Mouse (Mus musculus) hindbrain, embryonic 15.5 days (tissue): ENCODE results near the gene Kat6b. TPM values are rescaled to one million over a fixed set of nuclear protein-coding genes. Genes with fewer than 3 reads are reported as not detected.
"Not testable (repeated sequence)": the region's sequence is repeated elsewhere in the genome, so short reads cannot be mapped to it uniquely, and the experiment has no call there.

Source experiments
- ATAC-seq: fragments of 200-750 bp; cut with Nextera tagmentation; 2 replicates; pipeline ENCODE4 v1.8.0; 2017; ENCODE audit warnings: low read depth, moderate number of reproducible peaks, moderate TSS enrichment; ENCODE audit not compliant: low FRiP score
- H3K27ac ChIP-seq: fragments of 300-500 bp; sonication (generic); replicated peaks from 2 replicates; pipeline ENCODE4 v1.5.1; 2015; ENCODE audit warnings: mild to moderate bottlenecking, inconsistent platforms
- H3K27me3 ChIP-seq: fragments of 300-500 bp; sonication (generic); 2 replicates; pipeline ENCODE4 v1.6.1; 2015; ENCODE audit warnings: control low read depth, inconsistent platforms
- H3K36me3 ChIP-seq: fragments of 300-500 bp; sonication (generic); 2 replicates; pipeline ENCODE4 v1.6.1; 2015; ENCODE audit warnings: control low read depth, inconsistent platforms
- H3K4me1 ChIP-seq: fragments of 300-500 bp; sonication (generic); replicated peaks from 2 replicates; pipeline ENCODE4 v1.6.1; 2015; ENCODE audit warnings: control low read depth, inconsistent platforms
- H3K4me2 ChIP-seq: fragments of 300-500 bp; sonication (generic); 2 replicates; pipeline ENCODE4 v1.6.1; 2015; ENCODE audit warnings: moderate library complexity, mild to moderate bottlenecking, inconsistent platforms
- H3K4me3 ChIP-seq: fragments of 300-500 bp; sonication (generic); 2 replicates; pipeline ENCODE4 v1.5.1; 2015; ENCODE audit warnings: mild to moderate bottlenecking, inconsistent platforms
- H3K9ac ChIP-seq: fragments of 300-500 bp; sonication (generic); 2 replicates; pipeline ENCODE4 v1.6.1; 2015; ENCODE audit warnings: inconsistent platforms
- H3K9me3 ChIP-seq: fragments of 300-500 bp; sonication (generic); 2 replicates; pipeline ENCODE4 v1.6.1; 2016; ENCODE audit warnings: control low read depth, inconsistent platforms
- WGBS: fragments of 180-500 bp; shearing (Covaris S2); methylation state at CpG from one replicate; pipeline ENCODE4 v1.1.7; 2015; 5-methylcytosine and 5-hydroxymethylcytosine counted together
- polyA plus RNA-seq: library from polyadenylated mRNA; unstranded; fragments of >200 nt; fragmentation: Nextera tagmentation; extraction: Ambion mirVana; gene quantifications from 2 replicates; pipeline ENCODE4 v1.2.1, GENCODE M21; 2015

Kat6b gene
- polyA plus RNA-seq, 1 experiment from 2014 or later = 17.6 TPM

DNA sequence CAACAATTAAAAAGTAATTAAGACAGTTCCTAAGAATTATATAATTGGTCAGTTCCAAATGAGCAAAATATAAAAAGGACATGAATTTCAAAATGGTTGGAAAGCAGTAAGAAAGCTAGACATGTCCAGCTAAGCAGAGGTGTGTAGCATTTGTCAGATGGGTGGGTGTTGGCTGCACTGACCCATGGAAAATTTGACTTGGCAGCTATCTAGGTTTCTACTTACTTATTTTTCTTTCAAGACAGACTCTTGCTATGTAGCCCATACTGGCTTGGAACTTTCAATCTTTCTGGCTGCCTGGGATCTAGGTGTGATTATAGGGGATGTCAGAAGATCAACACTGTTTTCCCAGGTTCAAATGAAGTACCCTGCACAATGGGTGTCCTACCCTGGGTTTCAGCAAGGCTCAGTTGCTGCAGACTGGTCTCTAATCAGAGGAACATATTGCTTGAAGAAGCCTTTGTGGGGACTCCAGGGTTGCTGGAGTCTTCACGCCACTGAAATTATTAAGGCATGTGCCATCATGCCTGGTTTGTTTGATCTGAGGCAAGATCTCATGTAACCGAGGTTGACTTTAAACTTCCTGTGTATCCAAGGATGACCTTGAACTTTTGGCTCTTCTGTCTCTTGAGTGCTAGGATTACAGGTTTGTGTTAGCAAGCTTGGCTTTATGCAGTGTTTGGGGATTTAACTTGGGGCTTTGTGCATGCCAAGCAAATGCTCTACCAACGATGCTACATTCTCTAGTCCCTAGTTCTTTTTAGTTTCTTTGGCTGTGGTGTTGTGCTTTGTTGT lies 28.1 kb downstream of the Kat6b start:
- 79% methylated on average over 3 of the region's 3 CpGs for WGBS
- Histone ChIP-seq H3K36me3 (no peaks in the 10 kb centered on the region), H3K9ac (no peak overlapping the region), H3K27me3 (no peaks in the 10 kb centered on the region), H3K4me1 (0 out of 2 replicates have a peak, but pooled peaks cover 3% of the 10 kb centered on the region), H3K27ac (no peak overlapping the region), H3K4me3 (no peak overlapping the region), H3K4me2 (no peak overlapping the region), H3K9me3 (no peaks in the 10 kb centered on the region)
- ATAC-seq = no peak

- Histone ChIP-seq H3K36me3 (no peaks in the 10 kb centered on the region), H3K27ac (no peak overlapping the region), H3K27me3 (no peaks in the 10 kb centered on the region), H3K4me2 (no peak overlapping the region), H3K9ac (no peak overlapping the region), H3K4me1 (no peaks in the 10 kb centered on the region), H3K9me3 (no peaks in the 10 kb centered on the region), H3K4me3 (no peak overlapping the region)
- ATAC-seq = no peak
- 87% methylated on average over 6 of the region's 6 CpGs for WGBS
Measured at GRCm38 (mm10) chr14:21511438-21511837, 30.2 kb downstream of the Kat6b start.

- Histone ChIP-seq H3K27me3 (no peaks in the 10 kb centered on the region), H3K9me3 (no peaks in the 10 kb centered on the region), H3K4me1 (peaks cover 1% of the 10 kb centered on the region), H3K4me2 (no peak overlapping the region), H3K9ac (no peak overlapping the region), H3K27ac (no peak overlapping the region), H3K36me3 (peaks cover 11% of the 10 kb centered on the region), H3K4me3 (no peak overlapping the region)
- 96% methylated on average over 5 of the region's 5 CpGs for WGBS
- no peak for ATAC-seq
Measured at GRCm38 (mm10) chr14:21515505-21515904, 34.3 kb downstream of the Kat6b start.

- no peak overlapping the region for H3K4me3 ChIP-seq
- no peaks in the 10 kb centered on the region for H3K27me3 ChIP-seq
- no peak for ATAC-seq
- H3K27ac ChIP-seq = no peak overlapping the region
- no peaks in the 10 kb centered on the region for H3K9me3 ChIP-seq
- no peak overlapping the region for H3K4me2 ChIP-seq
- peaks cover 27% of the 10 kb centered on the region for H3K4me1 ChIP-seq
- 85% methylated on average over 3 of the region's 3 CpGs for WGBS
- no peak overlapping the region for H3K9ac ChIP-seq
- peaks cover 11% of the 10 kb centered on the region for H3K36me3 ChIP-seq
Measured at GRCm38 (mm10) chr14:21519307-21519706, 38.1 kb downstream of the Kat6b start.

DNA sequence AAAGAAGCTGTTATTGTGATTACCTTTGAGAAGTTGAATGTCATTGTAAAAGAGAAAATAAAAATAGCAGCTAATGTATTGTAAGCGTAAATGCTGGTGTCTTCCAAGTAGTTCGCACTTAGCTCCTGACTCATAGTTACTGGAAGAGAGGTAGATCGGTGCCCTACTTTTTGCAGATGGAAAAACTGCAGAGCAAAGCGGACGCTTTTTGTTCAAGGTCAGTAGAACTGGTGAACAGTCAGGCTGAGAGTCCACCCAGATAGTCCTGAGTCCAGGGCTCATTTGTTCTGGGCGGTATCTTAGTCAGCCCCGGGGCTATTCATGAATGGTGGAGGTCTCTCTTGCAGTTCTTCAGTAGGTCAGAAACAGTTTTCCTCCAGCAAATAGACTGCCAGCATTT lies 39.3 kb downstream of the Kat6b start:
- 86% methylated on average over 7 of the region's 7 CpGs for WGBS
- H3K4me2 ChIP-seq = no peak overlapping the region
- H3K36me3 ChIP-seq = peaks cover 11% of the 10 kb centered on the region
- H3K9me3 ChIP-seq = no peaks in the 10 kb centered on the region
- no peaks in the 10 kb centered on the region for H3K27me3 ChIP-seq
- no peak overlapping the region for H3K27ac ChIP-seq
- H3K4me3 ChIP-seq = no peak overlapping the region
- H3K4me1 ChIP-seq = peaks cover 31% of the 10 kb centered on the region
- H3K9ac ChIP-seq = no peak overlapping the region
- ATAC-seq = no peak

- H3K4me3 ChIP-seq, H3K4me2 ChIP-seq, H3K27ac ChIP-seq, H3K9ac ChIP-seq, H3K9me3 ChIP-seq, ATAC-seq, H3K27me3 ChIP-seq: not testable (repeated sequence)
- Histone ChIP-seq H3K36me3 (peaks cover 11% of the 10 kb centered on the region), H3K4me1 (peaks cover 36% of the 10 kb centered on the region)
- WGBS = 88% methylated on average over 4 of the region's 4 CpGs
Measured at GRCm38 (mm10) chr14:21521496-21521895, 40.3 kb downstream of the Kat6b start.

- 87% methylated on average over 16 of the region's 16 CpGs for WGBS
- Histone ChIP-seq H3K27ac (no peak overlapping the region), H3K4me1 (peaks cover 40% of the 10 kb centered on the region), H3K36me3 (peaks cover 3% of the 10 kb centered on the region; the same call in 1 of the 2 replicates), H3K4me3 (no peak overlapping the region), H3K9ac (no peak overlapping the region), H3K27me3 (no peaks in the 10 kb centered on the region), H3K9me3 (no peaks in the 10 kb centered on the region), H3K4me2 (no peak overlapping the region)
- no peak for ATAC-seq
Measured at GRCm38 (mm10) chr14:21522312-21522978, 41.2 kb downstream of the Kat6b start.

GRCm38 (mm10) chr14:21523234-21523633 lies 42.0 kb downstream of the Kat6b start:
- H3K27me3 ChIP-seq = no peaks in the 10 kb centered on the region
- no peak overlapping the region for H3K4me2 ChIP-seq
- no peak overlapping the region for H3K9ac ChIP-seq
- H3K4me1 ChIP-seq = peaks cover 48% of the 10 kb centered on the region
- H3K27ac ChIP-seq = peak overlapping the region; percentile 23
- no peak for ATAC-seq
- H3K36me3 ChIP-seq = no peaks in the 10 kb centered on the region
- H3K9me3 ChIP-seq = no peaks in the 10 kb centered on the region
- no peak overlapping the region for H3K4me3 ChIP-seq
- 59% methylated on average over 9 of the region's 9 CpGs for WGBS

DNA sequence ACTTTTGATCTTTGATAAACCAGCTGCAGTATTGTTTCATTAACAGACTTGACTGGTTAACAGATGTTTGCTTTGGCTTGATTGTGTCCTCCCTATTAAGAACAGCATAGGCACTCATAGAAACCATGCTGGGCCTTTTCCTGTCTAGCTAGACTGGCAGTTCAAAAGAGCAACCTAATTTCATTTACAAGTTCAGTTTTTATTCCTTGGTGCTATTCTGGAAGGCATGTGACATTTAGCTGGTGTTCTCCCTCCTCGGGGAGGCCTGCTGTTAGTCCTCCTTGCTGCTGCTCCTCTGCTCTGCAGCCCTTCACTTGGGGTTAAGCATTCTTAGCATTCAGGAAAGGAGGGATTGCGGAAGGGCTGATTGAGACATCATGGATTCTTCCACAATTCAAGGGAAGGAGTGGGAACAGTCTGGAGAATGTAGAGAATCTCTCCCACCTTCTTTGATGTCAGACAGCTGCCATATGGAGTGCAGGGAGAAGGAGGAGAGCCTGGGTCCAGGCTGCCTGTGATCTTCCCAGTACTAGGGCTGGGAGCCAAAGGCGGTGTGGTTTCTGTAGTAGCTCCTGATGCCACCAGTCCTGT lies 42.7 kb downstream of the Kat6b start:
- Histone ChIP-seq H3K36me3 (no peaks in the 10 kb centered on the region), H3K9ac (no peak overlapping the region), H3K4me1 (peaks cover 53% of the 10 kb centered on the region), H3K27ac (peak overlapping the region; percentile 23), H3K9me3 (no peaks in the 10 kb centered on the region), H3K4me3 (no peak overlapping the region), H3K27me3 (no peaks in the 10 kb centered on the region), H3K4me2 (no peak overlapping the region)
- no peak for ATAC-seq
- WGBS = 48% methylated on average over 3 of the region's 3 CpGs

- Histone ChIP-seq H3K4me3 (no peak overlapping the region), H3K27me3 (no peaks in the 10 kb centered on the region), H3K9me3 (no peaks in the 10 kb centered on the region), H3K4me1 (peaks cover 51% of the 10 kb centered on the region), H3K4me2 (no peak overlapping the region), H3K9ac (no peak overlapping the region), H3K36me3 (no peaks in the 10 kb centered on the region), H3K27ac (no peak overlapping the region)
- 75% methylated on average over 4 of the region's 4 CpGs for WGBS
- no peak for ATAC-seq
Measured at GRCm38 (mm10) chr14:21525674-21526073, 44.4 kb downstream of the Kat6b start.

DNA sequence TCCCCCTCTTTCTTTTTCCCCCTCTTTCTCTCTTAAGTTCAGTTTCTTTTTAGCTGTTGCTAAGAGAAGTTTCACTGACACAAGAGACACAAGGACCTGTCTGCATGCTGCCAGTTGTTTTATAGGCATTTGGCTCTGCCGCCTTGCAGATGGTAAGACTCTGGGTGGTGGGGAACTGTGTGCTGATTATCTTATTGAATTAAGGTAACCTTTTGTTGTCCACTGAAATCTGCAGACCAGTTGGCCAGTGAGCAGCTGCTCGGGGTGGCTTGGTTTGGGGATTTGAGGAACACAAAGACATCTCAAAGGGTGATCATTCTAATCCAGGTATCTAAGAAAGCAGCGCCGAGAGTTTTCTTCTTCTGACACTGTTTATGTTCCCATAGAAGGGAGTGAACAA lies 52.3 kb downstream of the Kat6b start:
- ATAC-seq = no peak
- no peaks in the 10 kb centered on the region for H3K36me3 ChIP-seq
- H3K9ac ChIP-seq = no peak overlapping the region
- H3K9me3 ChIP-seq = no peaks in the 10 kb centered on the region
- 0 out of 2 replicates have a peak overlapping the region, but pooled peaks have one; percentile 15 for H3K27ac ChIP-seq
- 58% methylated on average over 4 of the region's 4 CpGs for WGBS
- peaks cover 23% of the 10 kb centered on the region for H3K4me1 ChIP-seq
- no peak overlapping the region for H3K4me3 ChIP-seq
- no peak overlapping the region for H3K4me2 ChIP-seq
- H3K27me3 ChIP-seq = no peaks in the 10 kb centered on the region

DNA sequence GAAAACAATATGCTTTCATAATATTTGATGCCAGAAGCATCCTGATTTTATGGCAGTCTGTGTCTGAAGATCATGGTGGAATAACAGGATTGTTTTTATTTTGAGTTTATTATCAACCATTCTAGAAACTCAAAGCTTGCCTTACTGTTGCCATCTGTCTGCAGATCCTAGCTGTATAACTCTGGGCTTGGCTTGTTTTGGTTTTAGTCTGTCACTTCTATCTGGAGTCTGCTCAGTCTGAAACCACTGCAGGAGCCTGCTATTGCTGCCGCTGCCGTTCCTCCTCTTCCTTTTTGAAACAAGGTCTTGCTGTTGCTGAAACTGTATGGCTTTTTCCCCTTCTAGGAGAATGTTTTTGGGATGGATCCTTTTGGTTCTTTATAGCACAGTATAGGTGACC lies 52.8 kb downstream of the Kat6b start:
- Histone ChIP-seq H3K9ac (no peak overlapping the region), H3K27ac (peak overlapping the region; percentile 61), H3K4me1 (peaks cover 20% of the 10 kb centered on the region), H3K36me3 (no peaks in the 10 kb centered on the region), H3K27me3 (no peaks in the 10 kb centered on the region), H3K4me2 (0 out of 2 replicates have a peak overlapping the region, but pooled peaks have one; percentile 3), H3K4me3 (no peak overlapping the region), H3K9me3 (no peaks in the 10 kb centered on the region)
- ATAC-seq = no peak
- WGBS = 69% methylated on average over 2 of the region's 2 CpGs
